Mouse (Mus musculus): ENCODE measurements around the gene Rap1b. TPM values are rescaled to one million over a fixed set of nuclear protein-coding genes. Genes with fewer than 3 reads are reported as not detected.

Rap1b gene
- total RNA-seq, 1 experiment = 49.6 TPM

DNA sequence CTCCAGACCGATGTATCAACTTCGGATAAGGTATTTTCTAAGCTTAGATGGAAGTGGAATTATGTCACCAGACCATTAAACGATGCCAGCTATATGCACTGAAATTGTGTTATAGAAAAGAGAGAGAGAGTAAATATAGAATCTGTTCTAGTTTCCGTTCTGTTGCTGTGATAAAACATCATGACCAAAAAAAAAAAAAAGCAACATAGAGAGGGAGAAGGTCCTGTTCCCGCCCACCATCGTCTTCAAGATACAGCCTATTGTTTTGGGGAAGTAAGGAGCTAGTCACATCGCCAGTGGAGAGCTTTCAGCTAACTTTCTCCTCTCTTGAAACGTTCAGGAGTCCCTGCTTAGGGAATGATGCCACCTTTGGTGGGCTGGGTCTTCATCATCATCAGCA lies 37.6 kb upstream of the Rap1b start:
- no peak overlapping the region for H3K9ac ChIP-seq (ENCODE audit: insufficient read depth, low read depth, low read length, poor library complexity, severe bottlenecking)
- H3K36me3 ChIP-seq (ENCODE audit: control insufficient read depth, insufficient read depth, low read length, poor library complexity, severe bottlenecking) = no peaks in the 10 kb centered on the region
- H3K4me1 ChIP-seq (ENCODE audit: control insufficient read depth in 2 of 2, insufficient read depth in 2 of 2, low read length in 2 of 2, poor library complexity in 1 of 2) = no peaks in the 10 kb centered on the region
- in situ Hi-C loops (cut with MboI; ENCODE audit: low sequenced_read_pairs in 2 of 2, unreplicated experiment in 2 of 2) = no loop called here
- H3K27ac ChIP-seq (ENCODE audit: insufficient read depth, low read depth, low read length, poor library complexity, severe bottlenecking) = no peak overlapping the region
- no peak for DNase-seq (ENCODE audit: low read depth, low spot score)
- no peaks in the 10 kb centered on the region for H3K9me3 ChIP-seq (ENCODE audit: control insufficient read depth, insufficient read depth, low read depth, low read length)
- no peak for TF ChIP-seq ZC3H11A (IDR thresholded peaks at IDR 0.05; ENCODE audit: borderline replicate concordance, low read depth, low read length)
- no peak for TF ChIP-seq CHD2 (IDR thresholded peaks at IDR 0.05; ENCODE audit: low read depth, low read length)
- TF ChIP-seq ZNF384 (IDR thresholded peaks at IDR 0.05; ENCODE audit: low read depth, low read length) = no peak
- TF ChIP-seq MAFK (IDR thresholded peaks at IDR 0.05; ENCODE audit: insufficient read depth, low read depth, low read length) = no peak
- TF ChIP-seq HCFC1 (IDR thresholded peaks at IDR 0.05; ENCODE audit: borderline replicate concordance, insufficient read depth, low read length) = no peak
- no peak overlapping the region for H3K4me3 ChIP-seq (ENCODE audit: insufficient read depth in 1 of 2, low read depth in 1 of 2, low read length in 2 of 2, poor library complexity in 1 of 2, severe bottlenecking in 1 of 2)

DNA sequence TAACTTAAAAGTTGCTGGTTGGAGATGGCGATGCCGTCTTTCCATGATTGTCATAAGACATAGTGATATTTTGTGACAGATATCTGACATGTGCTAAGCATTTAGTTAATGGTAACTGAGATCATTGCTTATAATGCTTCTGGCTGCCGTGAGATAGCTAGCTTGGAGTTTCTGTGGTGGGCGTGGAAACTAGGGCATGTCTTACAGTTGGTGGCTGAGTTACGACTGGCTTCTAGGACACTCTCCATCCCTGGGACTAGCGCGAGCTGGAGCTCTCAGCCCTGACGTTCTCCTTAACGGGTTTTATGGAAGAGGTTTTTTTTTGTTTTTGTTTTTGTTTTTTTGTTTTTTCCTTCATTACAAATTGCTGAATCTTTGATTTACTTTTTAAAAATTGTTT lies 32.8 kb upstream of the Rap1b start:
- Histone ChIP-seq H3K36me3 (ENCODE audit: control insufficient read depth, insufficient read depth, low read length, poor library complexity, severe bottlenecking) (no peaks in the 10 kb centered on the region), H3K9me3 (ENCODE audit: control insufficient read depth, insufficient read depth, low read depth, low read length) (no peaks in the 10 kb centered on the region), H3K9ac (ENCODE audit: insufficient read depth, low read depth, low read length, poor library complexity, severe bottlenecking) (no peak overlapping the region), H3K27ac (ENCODE audit: insufficient read depth, low read depth, low read length, poor library complexity, severe bottlenecking) (no peak overlapping the region), H3K4me1 (ENCODE audit: control insufficient read depth in 2 of 2, insufficient read depth in 2 of 2, low read length in 2 of 2, poor library complexity in 1 of 2) (no peaks in the 10 kb centered on the region; a peak in 1 of 4 replicates), H3K4me3 (ENCODE audit: insufficient read depth in 1 of 2, low read depth in 1 of 2, low read length in 2 of 2, poor library complexity in 1 of 2, severe bottlenecking in 1 of 2) (no peak overlapping the region)
- in situ Hi-C loops (cut with MboI; ENCODE audit: low sequenced_read_pairs in 2 of 2, unreplicated experiment in 2 of 2) = no loop called here
- DNase-seq (ENCODE audit: low read depth, low spot score) = no peak
- TF ChIP-seq MAFK (IDR thresholded peaks at IDR 0.05; ENCODE audit: insufficient read depth, low read depth, low read length) = no peak
- no peak for TF ChIP-seq HCFC1 (IDR thresholded peaks at IDR 0.05; ENCODE audit: borderline replicate concordance, insufficient read depth, low read length)
- no peak for TF ChIP-seq CHD2 (IDR thresholded peaks at IDR 0.05; ENCODE audit: low read depth, low read length)
- TF ChIP-seq ZNF384 (IDR thresholded peaks at IDR 0.05; ENCODE audit: low read depth, low read length) = no peak
- TF ChIP-seq ZC3H11A (IDR thresholded peaks at IDR 0.05; ENCODE audit: borderline replicate concordance, low read depth, low read length) = no peak

DNA sequence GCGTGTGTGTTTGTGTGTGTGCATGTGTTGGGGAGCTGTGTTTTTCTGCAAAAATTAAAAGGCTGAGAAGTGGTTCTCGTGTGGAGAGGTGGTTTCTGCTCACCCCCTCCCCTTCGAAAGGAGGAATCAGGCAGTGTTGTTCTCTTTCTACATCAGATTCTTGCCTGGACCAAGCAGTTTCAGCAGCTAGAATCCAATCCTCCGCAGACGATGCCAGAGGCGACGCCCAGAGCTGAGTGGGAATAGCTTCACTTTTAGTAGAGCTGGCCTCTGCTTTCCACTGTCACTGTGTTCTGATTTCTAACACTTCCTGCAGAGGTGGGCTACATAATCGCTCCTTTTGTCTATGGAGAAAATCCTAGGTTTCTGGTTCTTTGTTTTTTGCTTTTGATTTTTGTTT lies 31.0 kb upstream of the Rap1b start:
- in situ Hi-C loops (cut with MboI; ENCODE audit: low sequenced_read_pairs in 2 of 2, unreplicated experiment in 2 of 2) = no loop called here
- no peak for TF ChIP-seq HCFC1 (IDR thresholded peaks at IDR 0.05; ENCODE audit: borderline replicate concordance, insufficient read depth, low read length)
- TF ChIP-seq ZNF384 (IDR thresholded peaks at IDR 0.05; ENCODE audit: low read depth, low read length) = no peak
- no peak for TF ChIP-seq ZC3H11A (IDR thresholded peaks at IDR 0.05; ENCODE audit: borderline replicate concordance, low read depth, low read length)
- no peak for TF ChIP-seq MAFK (IDR thresholded peaks at IDR 0.05; ENCODE audit: insufficient read depth, low read depth, low read length)
- no peak for TF ChIP-seq CHD2 (IDR thresholded peaks at IDR 0.05; ENCODE audit: low read depth, low read length)
- H3K27ac ChIP-seq (ENCODE audit: insufficient read depth, low read depth, low read length, poor library complexity, severe bottlenecking) = no peak overlapping the region
- H3K4me3 ChIP-seq (ENCODE audit: insufficient read depth in 1 of 2, low read depth in 1 of 2, low read length in 2 of 2, poor library complexity in 1 of 2, severe bottlenecking in 1 of 2) = no peak overlapping the region
- H3K9ac ChIP-seq (ENCODE audit: insufficient read depth, low read depth, low read length, poor library complexity, severe bottlenecking) = no peak overlapping the region
- H3K36me3 ChIP-seq (ENCODE audit: control insufficient read depth, insufficient read depth, low read length, poor library complexity, severe bottlenecking) = no peaks in the 10 kb centered on the region
- H3K9me3 ChIP-seq (ENCODE audit: control insufficient read depth, insufficient read depth, low read depth, low read length) = no peaks in the 10 kb centered on the region
- no peak for DNase-seq (ENCODE audit: low read depth, low spot score)
- H3K4me1 ChIP-seq (ENCODE audit: control insufficient read depth in 2 of 2, insufficient read depth in 2 of 2, low read length in 2 of 2, poor library complexity in 1 of 2) = peaks cover 0 to 2% of the 10 kb centered on the region in 2 experiments; a peak in 1 of 4 replicates

DNA sequence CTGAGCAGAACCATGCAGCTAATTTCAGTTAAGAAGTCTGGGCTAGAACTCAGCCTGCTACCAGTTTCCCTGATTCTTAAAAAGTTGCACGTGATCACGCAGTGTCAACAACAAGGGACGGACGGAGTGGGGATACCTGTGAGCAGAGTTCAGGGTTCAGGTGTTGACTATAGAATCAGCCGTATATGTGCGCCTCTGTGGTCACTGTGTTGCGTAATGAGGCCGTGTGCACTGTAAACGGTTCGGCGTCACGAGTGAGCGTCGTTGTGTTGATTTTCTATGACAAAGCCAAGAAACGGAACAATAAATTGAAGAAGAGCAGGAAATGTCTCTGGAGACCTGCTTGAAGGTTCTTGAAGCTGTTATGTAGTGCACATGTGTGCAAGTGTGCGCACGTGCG lies 30.6 kb upstream of the Rap1b start:
- no peak overlapping the region for H3K9ac ChIP-seq (ENCODE audit: insufficient read depth, low read depth, low read length, poor library complexity, severe bottlenecking)
- H3K9me3 ChIP-seq (ENCODE audit: control insufficient read depth, insufficient read depth, low read depth, low read length) = no peaks in the 10 kb centered on the region
- TF ChIP-seq ZC3H11A (IDR thresholded peaks at IDR 0.05; ENCODE audit: borderline replicate concordance, low read depth, low read length) (no peak), CHD2 (IDR thresholded peaks at IDR 0.05; ENCODE audit: low read depth, low read length) (no peak), ZNF384 (IDR thresholded peaks at IDR 0.05; ENCODE audit: low read depth, low read length) (no peak), MAFK (IDR thresholded peaks at IDR 0.05; ENCODE audit: insufficient read depth, low read depth, low read length) (no peak), HCFC1 (IDR thresholded peaks at IDR 0.05; ENCODE audit: borderline replicate concordance, insufficient read depth, low read length) (no peak)
- H3K27ac ChIP-seq (ENCODE audit: insufficient read depth, low read depth, low read length, poor library complexity, severe bottlenecking) = no peak overlapping the region
- in situ Hi-C loops (cut with MboI; ENCODE audit: low sequenced_read_pairs in 2 of 2, unreplicated experiment in 2 of 2) = no loop called here
- DNase-seq (ENCODE audit: low read depth, low spot score) = no peak
- H3K4me3 ChIP-seq (ENCODE audit: insufficient read depth in 1 of 2, low read depth in 1 of 2, low read length in 2 of 2, poor library complexity in 1 of 2, severe bottlenecking in 1 of 2) = no peak overlapping the region
- peaks cover 0 to 2% of the 10 kb centered on the region in 2 experiments; a peak in 1 of 4 replicates for H3K4me1 ChIP-seq (ENCODE audit: control insufficient read depth in 2 of 2, insufficient read depth in 2 of 2, low read length in 2 of 2, poor library complexity in 1 of 2)
- no peaks in the 10 kb centered on the region for H3K36me3 ChIP-seq (ENCODE audit: control insufficient read depth, insufficient read depth, low read length, poor library complexity, severe bottlenecking)

DNA sequence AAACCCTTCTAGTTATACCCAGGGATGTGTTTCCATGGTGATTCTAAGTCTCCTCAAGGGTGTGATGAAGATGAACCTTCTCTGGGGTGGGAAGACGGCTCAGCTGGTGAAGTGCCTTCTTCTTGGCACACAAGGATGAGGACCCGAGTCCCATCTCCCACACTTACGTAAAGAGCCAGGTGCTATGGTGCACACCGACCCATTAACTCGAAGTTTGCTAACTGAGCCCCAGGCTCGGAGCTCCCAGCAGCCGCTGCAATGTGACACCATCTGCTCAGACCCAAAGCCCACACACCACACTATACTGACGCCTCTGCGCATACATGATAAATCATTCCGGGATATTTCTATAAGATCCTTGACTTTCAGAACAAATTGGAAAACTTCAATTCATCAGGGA lies 29.1 kb upstream of the Rap1b start:
- TF ChIP-seq ZC3H11A (IDR thresholded peaks at IDR 0.05; ENCODE audit: borderline replicate concordance, low read depth, low read length) = no peak
- TF ChIP-seq HCFC1 (IDR thresholded peaks at IDR 0.05; ENCODE audit: borderline replicate concordance, insufficient read depth, low read length) = no peak
- TF ChIP-seq CHD2 (IDR thresholded peaks at IDR 0.05; ENCODE audit: low read depth, low read length) = no peak
- no peak for TF ChIP-seq ZNF384 (IDR thresholded peaks at IDR 0.05; ENCODE audit: low read depth, low read length)
- no peak for TF ChIP-seq MAFK (IDR thresholded peaks at IDR 0.05; ENCODE audit: insufficient read depth, low read depth, low read length)
- H3K4me1 ChIP-seq (ENCODE audit: control insufficient read depth in 2 of 2, insufficient read depth in 2 of 2, low read length in 2 of 2, poor library complexity in 1 of 2) = peaks cover 0 to 2% of the 10 kb centered on the region in 2 experiments; a peak in 1 of 4 replicates
- DNase-seq (ENCODE audit: low read depth, low spot score) = no peak
- no peak overlapping the region for H3K27ac ChIP-seq (ENCODE audit: insufficient read depth, low read depth, low read length, poor library complexity, severe bottlenecking)
- in situ Hi-C loops (cut with MboI; ENCODE audit: low sequenced_read_pairs in 2 of 2, unreplicated experiment in 2 of 2) = no loop called here
- H3K36me3 ChIP-seq (ENCODE audit: control insufficient read depth, insufficient read depth, low read length, poor library complexity, severe bottlenecking) = no peaks in the 10 kb centered on the region
- no peak overlapping the region for H3K9ac ChIP-seq (ENCODE audit: insufficient read depth, low read depth, low read length, poor library complexity, severe bottlenecking)
- no peaks in the 10 kb centered on the region for H3K9me3 ChIP-seq (ENCODE audit: control insufficient read depth, insufficient read depth, low read depth, low read length)
- H3K4me3 ChIP-seq (ENCODE audit: insufficient read depth in 1 of 2, low read depth in 1 of 2, low read length in 2 of 2, poor library complexity in 1 of 2, severe bottlenecking in 1 of 2) = no peak overlapping the region
